Mouse (Mus musculus): ENCODE measurements at regions not wholly inside any gene's neighbourhood (a gene's known extent, or its start where the extent isn't known, plus 50 kb on each side); places are given as distances from the start of the nearest gene placed in this dataset.

- H3K27ac ChIP-seq: no peak overlapping the region
- H3K27me3 ChIP-seq: no peaks in the 10 kb centered on the region
- H3K9ac ChIP-seq: no peak overlapping the region
- no peaks in the 10 kb centered on the region for H3K4me1 ChIP-seq
- no peaks in the 10 kb centered on the region for H3K9me3 ChIP-seq
- no peak overlapping the region for H3K4me2 ChIP-seq
- no peaks in the 10 kb centered on the region for H3K36me3 ChIP-seq
- ATAC-seq (ENCODE audit: borderline replicate concordance, extremely low read depth, low FRiP score, low TSS enrichment): no peak
- no peak overlapping the region for H3K4me3 ChIP-seq
- WGBS: 50% methylated on average over 2 of the region's 2 CpGs
These were observed 876.0 kb upstream of the Fam160b2 start for GRCm38 (mm10) chr14:71475656-71476055.

GRCm38 (mm10) chr14:71473907-71474306, 874.3 kb upstream of the Fam160b2 start:
- no peaks in the 10 kb centered on the region for H3K4me1 ChIP-seq
- H3K36me3 ChIP-seq: no peaks in the 10 kb centered on the region
- H3K9me3 ChIP-seq: no peaks in the 10 kb centered on the region
- no peak overlapping the region for H3K4me3 ChIP-seq
- no peak overlapping the region for H3K27ac ChIP-seq
- no peak overlapping the region for H3K9ac ChIP-seq
- no peak overlapping the region for H3K4me2 ChIP-seq
- no peaks in the 10 kb centered on the region for H3K27me3 ChIP-seq
- WGBS: 71% methylated on average over 6 of the region's 6 CpGs
- no peak for ATAC-seq (ENCODE audit: borderline replicate concordance, extremely low read depth, low FRiP score, low TSS enrichment)

- Histone ChIP-seq H3K4me2 (no peak overlapping the region), H3K9ac (no peak overlapping the region), H3K36me3 (no peaks in the 10 kb centered on the region), H3K4me1 (no peaks in the 10 kb centered on the region), H3K9me3 (no peaks in the 10 kb centered on the region), H3K27ac (no peak overlapping the region), H3K27me3 (no peaks in the 10 kb centered on the region), H3K4me3 (no peak overlapping the region)
- no peak for ATAC-seq (ENCODE audit: borderline replicate concordance, extremely low read depth, low FRiP score, low TSS enrichment)
- WGBS: 45% methylated on average over 2 of the region's 2 CpGs
These were observed 832.7 kb upstream of the Fam160b2 start for GRCm38 (mm10) chr14:71432364-71432763.
